Mouse (Mus musculus) thymus, adult 2 months (tissue): ENCODE results near the gene St6galnac4.

Experiments
- CTCF ChIP-seq: fragments of 200-500 bp; IDR thresholded peaks from 2 replicates; pipeline ENCODE4 v1.5.1; 2012; ENCODE audit warnings: mild to moderate bottlenecking, control low read depth, low read length, moderate library complexity, borderline replicate concordance; ENCODE audit not compliant: control insufficient read depth, poor library complexity, insufficient read depth; ENCODE audit errors: extremely low read depth
- POLR2A ChIP-seq: fragments of 200-500 bp; IDR thresholded peaks from 2 replicates; pipeline ENCODE4 v1.6.1; 2012; ENCODE audit warnings: mild to moderate bottlenecking, low read length, control low read depth, moderate library complexity; ENCODE audit not compliant: control insufficient read depth, poor library complexity, insufficient read depth; ENCODE audit errors: extremely low read depth

GRCm38 (mm10) chr2:32612274-32612673, 25.4 kb downstream of the St6galnac4 start:
- no peak for TF ChIP-seq POLR2A
- no peak for TF ChIP-seq CTCF
